Mouse (Mus musculus) embryo, embryonic 9.5 days (tissue): ENCODE measurements around the gene Krtap27-1.

Experiments used
- DNase-seq: peaks from one replicate; pipeline ENCODE4 v3.0.0-alpha.2; 2017; ENCODE audit errors: extremely low spot score

Krtap27-1 gene

DNA sequence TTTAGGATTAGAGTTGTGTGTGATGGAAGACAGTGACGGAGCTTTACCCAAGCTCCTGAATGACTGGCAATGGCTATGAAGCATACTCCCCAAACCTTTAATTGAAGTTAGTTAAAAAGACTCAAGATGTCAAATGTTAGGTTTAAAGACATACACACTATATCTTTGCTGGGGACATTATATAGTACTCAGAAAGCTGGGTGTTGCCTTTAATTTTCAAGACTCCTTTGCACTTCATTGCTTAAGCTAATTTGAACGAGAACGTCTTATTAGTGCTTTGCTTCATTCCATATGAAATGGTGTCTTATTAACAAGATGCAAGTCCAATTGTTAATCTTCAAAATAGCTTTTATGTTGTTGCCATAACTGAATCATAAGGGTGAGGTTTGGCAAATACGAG lies at the start of gene Krtap27-1:
TSS of gene Krtap27-1 (minus strand) at position 101 of the 400 bp plus-strand sequence.
- no peak for DNase-seq

DNA sequence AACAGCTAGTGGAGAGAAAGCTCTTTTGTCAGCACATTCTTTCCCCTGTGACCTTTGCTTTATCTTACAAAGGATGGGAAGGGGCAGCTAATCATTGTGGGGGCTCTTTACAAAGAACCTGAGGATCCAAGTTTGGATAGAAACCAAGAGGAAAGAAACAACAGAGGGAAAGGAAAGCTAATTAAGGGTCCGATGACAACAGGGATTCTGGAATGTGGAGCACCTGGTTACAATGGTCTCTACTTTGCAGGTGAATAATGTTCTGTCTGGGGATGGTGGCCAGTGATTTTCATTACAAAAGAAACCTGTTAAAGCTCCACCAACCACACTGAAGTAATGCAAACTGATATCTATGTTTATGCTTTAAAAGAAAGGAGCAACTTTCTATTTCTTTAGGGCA lies 48.6 kb upstream of the Krtap27-1 start:
- no peak for DNase-seq

DNA sequence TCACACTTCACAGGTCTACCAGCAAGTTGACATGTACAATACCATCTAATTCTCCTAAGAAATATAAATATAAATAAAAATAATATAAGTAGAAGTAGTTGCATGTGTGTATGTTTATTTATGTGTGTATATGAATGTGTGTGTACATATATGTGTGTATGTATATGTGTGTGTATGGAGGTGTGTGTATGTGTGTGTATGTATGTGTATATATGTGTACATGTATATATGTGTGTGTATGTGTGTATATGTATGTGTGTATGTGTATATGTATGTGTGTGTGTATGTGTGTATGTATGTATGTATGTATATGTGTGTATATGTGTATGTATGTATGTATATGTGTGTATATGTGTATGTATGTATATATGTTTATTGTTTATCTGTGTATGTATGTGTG lies 45.1 kb upstream of the Krtap27-1 start:
- DNase-seq = no peak

DNA sequence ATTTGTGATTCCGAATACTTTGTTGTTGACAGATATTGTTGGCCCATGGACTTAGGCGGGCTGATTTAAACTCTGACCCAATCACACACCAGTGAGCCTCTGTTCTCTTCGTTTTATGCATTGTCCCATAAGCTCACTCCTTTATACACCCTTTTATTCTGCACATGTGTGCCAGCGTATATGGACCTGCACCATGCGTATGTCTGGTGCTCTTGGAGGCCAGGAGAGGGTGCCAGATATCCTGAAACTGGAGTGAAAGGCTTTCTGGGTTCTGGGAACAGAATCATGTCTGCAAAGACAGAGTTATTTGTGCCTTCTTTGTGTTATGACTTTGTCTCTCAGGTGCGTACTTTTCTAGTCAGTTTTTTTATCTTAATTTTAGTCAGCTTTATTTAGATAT lies 39.8 kb upstream of the Krtap27-1 start:
- no peak for DNase-seq

DNA sequence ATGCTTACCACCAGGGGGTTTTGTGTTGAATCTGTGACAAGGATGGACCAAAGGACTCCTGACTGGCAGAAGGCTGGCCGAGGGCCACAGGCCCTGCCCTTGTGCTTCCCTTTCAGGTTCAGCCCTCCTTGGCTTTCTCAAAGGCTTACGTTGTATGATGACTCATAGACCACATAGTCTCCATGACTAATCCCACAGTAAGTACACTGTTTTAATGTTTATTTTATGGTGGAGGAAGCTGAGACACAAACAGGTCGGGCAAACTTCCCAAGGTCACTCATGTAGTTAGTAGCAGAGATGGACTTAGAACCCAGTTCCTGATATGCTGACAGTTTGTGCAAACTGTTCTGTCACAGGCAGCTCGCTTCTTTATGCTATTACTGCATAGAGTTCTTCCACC lies 39.3 kb upstream of the Krtap27-1 start:
- DNase-seq = no peak

DNA sequence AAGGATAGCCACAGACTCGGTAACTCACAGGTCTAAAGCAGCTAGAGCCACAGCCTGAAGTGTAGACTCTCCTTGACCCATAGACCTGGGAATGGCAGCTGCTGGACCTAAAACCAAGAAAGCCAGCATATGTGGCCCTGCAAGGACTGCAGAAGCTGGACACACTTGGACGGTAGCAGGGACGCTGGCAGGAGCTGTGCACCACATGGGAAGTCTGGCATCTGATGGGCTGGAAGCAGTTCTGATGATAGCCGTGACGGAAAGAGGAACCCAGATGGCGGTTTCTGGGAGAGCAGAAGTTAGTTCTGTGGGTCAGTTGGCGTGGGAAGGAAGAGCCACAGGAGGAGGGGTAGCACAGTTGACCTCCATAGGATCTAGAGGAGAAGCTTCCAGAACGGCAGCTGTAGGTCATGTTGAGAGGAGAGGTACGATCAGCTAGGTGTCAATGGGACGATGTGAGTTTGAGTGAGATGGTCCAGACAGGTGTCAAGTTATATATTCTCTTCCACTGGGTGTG lies 36.1 kb upstream of the Krtap27-1 start, which contains the start of gene 2310061N02Rik:
TSS of gene 2310061N02Rik (minus strand) at position 467 of the 517 bp plus-strand sequence.
- DNase-seq = no peak

DNA sequence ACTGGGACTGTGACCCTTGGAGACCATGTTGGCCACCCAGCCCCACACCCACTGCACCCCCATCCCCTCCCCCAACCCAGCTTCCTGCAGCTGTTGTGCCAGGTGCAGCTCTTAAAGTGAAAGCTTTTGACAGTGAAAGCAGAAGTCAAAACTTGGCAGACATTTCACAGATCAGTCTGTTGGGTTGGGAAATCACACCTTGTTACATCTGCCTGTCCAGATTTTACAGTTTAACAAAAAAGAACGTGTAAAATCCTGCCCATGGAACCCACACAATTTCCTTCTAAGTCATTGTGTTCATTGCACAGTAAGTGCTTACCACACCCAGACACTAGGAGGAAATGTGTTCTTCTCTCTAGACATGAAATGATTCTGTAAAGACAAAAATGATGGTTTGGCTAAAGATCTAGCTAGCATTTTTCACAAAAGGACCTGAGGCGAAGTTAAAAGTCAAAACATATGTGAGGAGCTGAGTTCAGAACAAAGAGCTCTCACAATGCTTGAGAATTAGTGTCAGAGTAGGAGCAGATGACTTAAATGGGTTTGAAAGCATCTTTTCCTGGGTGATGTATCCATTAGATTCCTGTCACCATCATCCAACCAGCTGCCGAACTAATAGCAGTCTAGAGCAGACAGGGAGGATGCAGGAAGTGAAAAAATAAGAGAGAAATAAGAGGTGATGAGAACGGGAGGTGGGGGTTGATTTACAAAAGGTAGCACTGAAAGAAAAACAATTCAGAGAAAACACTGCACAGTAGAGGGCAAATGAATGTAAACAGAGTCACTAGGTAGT lies 29.8 kb upstream of the Krtap27-1 start:
- no peak for DNase-seq

DNA sequence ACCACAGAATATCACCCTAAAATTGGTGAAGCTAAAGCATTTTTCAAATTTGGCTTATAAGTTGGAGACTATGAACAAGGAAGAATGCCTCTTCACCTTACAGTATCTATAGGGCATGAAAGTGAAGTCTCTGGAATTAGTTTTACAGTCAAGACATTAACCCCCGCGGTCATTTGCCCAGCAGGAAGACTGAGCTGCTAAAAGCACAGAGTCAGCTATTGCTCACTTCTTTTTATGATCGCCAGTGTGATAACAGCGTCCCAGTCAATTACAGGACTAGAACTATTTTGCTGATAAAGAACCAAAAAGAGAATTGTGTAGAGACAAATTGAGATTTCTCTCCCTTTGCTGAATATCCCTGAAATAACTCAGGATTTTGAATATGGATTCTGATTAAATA lies 24.8 kb upstream of the Krtap27-1 start:
- no peak for DNase-seq

DNA sequence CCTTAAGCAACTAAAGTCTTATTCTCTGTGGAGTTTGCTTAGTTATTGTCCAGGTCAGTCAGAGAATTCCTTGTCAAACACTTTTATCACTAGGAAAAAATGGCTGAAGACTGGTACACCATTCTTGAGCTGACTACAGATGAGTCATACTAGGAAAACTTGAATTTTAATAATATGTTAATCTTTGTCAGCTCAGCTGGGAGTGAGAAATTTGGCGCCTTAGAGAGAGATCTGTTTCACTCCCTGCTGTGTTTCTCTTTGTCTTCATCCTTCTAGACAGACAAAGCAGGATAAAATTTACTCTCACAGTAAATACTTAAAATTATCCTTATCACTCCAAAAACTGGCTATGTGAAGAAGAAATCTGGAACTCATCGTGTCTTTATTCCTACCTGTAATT lies 9.8 kb upstream of the Krtap27-1 start:
- DNase-seq = no peak

DNA sequence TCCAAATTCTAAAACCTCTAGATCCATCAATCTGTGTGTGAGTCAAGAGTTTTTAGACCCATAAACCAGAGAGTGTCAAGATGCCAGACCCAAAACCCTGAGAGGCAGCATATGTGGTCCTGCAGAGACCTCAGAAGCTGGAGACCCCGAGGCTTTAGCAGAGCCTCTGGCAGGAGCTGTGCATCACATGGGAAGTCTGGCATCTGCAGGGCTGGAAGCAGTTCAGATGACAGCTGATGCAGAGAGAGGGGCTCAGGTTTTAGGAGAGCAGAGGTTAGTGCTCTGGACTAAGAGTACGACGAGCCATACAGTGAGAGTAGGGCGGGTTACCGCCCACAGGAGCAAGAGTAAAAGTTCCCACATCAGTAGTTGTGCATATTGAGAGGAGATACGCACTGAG lies 7.6 kb upstream of the Krtap27-1 start:
- DNase-seq = no peak

DNA sequence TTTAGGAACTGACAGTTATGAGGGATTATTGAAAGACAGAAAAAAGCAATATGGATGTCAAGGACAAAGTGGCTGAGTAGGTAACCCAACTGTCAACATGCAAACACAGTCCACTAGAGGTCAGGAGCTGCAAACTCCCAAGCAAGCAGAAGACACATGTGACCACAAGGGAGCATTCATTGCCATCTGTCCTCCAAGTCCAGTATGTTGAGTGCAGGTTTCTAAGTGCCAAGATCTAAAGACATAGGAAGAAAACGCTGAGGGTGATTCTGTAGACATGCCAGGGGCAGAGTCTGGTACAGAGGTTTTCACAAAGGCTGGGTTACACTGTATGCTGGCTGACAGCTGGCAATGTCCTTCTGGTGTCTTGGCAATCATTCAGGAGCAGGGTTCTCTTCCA lies 14.0 kb downstream of the Krtap27-1 start:
- DNase-seq = no peak

DNA sequence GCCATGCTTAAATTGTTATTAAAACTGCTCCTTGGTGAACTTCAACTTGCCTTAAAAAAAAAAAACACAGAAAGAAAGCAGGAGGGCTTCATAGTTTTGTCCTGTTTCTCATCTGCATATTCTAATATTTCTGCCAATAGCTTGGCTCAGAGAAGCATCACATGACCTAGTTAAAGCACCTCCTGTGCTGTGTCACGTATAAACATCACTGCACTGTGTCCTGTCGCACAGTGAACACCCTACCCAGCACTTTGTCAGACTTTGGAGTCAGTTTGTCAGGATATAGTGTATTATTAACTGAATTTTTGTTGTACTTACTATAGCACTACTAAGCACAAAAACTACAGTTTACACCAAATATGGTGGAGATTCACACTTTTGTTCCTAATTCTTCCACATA lies 19.5 kb downstream of the Krtap27-1 start:
- DNase-seq = no peak

DNA sequence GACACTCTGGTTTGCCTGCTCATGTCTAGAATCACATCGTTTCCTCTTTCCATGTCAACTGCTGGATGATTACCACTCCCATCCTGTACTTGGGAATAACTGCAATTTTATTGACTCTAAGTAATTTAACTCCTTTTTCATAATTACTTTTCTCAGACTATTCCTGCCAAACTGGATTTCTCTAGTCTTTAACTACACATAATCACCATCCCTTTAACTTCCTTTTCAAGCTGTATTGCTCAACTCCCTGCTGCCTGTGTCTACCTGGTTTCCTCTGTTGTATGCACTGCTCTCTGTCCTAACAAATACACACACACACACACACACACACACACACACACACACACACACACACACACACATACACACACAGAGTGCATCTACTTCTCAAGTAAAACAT lies 20.4 kb downstream of the Krtap27-1 start:
- DNase-seq = no peak

DNA sequence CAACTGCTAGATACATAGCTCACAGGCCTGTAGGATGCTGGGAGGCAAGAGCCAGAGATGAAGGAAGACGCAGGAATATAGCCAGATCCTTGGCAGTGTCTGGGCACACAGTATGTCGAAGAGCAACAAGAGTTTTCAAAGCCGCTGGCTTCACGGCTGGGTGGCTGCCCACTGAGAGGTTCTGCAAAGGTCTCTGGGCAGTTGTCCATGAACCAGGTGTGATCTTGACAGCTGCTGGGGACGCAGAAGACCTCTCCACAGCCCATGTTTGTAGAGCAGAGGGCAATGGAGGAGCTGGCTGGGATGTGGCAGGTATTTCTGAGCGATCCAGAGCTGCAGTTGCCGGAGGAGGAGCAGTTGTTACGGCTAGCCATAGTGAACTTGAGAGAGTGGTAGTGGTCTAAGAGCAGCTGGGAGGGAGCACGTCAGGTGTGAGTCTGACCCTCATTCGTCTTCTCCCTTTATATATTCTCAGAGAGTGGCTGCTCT lies 24.1 kb downstream of the Krtap27-1 start, which contains the start of gene Krtap26-1:
TSS of gene Krtap26-1 (minus strand) at position 439 of the 489 bp plus-strand sequence.
- DNase-seq = no peak

DNA sequence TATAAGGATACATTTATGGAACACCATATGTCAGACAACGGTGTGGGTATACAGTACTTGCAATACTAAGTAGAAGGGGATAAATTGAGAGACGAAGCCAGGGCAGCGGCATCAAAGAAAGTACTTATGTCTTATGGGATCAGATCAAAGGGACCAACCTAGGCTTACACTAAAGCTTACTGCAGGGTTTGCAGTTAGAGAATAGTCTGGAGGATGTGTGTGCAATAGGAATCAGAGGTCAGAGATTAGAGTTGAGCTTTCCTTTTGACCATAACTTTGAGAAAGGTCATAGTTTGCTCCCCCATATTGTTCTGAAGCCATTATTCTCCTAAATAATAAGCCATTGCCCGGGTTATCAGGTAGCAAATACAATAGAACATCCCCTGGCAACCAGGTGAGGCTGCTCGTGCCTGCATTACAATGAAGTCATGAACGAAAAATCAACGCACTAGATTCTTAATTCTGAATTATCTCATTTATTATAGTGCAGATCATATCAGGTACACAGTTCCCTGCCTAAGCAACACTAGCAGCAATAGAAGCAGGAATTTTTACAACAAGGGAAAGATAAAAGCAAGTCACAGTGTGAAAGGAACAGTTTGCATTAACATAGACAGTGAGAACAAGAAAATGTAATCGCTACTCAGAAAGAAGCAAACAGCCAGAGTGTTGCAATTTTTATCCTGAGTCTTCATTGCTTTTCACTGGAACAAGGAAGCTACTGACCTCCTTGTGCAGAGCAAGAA lies 24.9 kb downstream of the Krtap27-1 start:
- DNase-seq = no peak

DNA sequence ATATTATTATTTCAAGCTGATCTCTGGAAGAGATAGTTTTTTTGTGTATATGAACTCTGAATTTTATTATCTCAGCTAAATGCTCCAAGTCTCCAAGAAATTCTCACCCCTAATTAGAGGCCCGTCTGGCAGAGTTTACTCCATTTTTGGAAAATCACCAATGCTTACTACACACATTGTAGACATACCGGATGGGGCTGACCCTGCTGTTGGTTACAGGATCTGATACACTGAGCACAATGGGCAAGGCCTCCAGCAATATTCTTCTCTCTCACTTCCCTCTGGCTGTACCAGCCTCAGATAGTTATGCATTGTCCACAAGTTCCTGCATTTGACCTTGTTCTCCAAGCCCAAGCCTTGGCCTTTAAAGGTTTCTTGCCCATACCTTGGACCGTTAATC lies 31.4 kb downstream of the Krtap27-1 start:
- DNase-seq = no peak

DNA sequence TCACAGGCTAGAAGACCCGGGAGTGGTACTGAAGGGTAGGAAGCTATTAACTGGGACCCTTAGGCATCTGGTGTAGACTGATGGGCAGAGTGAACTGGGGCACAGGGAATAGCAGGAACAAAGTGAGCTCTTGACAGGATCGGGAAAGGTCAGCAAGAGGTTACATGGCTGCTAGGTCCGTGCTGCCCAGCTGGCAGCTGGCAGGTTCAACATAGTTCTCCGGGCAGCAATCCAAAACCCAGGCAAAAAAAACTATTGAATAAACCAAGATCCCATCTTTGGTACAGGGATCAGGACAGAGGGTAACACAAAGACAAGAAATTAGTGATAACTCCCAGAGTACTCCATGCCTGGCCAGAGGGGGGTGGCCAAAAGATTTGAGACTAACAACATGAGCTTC lies 36.3 kb downstream of the Krtap27-1 start:
- peak; percentile 7 for DNase-seq

DNA sequence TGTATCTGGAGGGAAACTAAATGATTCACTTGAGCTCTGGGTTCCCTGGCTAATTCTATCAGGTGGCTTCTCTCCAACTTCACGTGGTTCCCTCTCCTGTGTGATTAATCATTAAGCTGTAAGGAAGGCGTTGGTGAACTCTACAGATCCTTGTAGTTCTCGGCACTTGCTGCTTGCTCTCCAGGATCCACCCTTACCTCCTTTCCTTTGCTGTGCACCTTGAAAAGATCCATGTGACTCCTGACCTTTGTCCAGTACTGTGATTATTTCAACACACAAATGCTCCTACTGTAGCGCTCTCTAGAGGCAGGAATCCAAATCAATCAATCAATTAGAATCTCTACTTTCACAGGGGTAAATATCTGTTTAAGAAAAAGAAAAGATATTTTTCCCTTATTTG lies 40.0 kb downstream of the Krtap27-1 start:
- DNase-seq = no peak

DNA sequence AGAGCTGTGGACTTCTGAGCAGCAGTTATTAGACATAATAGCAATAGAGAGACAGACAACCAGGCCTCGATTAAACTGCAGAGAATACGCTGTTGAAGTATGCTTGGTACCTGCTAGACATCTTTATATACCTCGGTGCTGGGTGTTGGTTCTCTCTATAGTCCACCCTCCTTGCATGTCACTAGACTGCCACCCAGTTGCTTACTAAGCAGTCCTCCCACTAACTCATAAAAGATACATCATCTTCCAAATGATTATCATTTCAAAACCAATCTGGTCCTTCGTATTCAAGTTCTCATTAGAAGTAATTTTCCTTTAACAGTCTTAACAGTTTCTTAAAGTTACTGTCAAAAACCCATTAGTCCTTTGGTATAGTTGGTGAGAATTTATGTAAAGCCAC lies 43.9 kb downstream of the Krtap27-1 start, which contains the start of gene 2310079G19Rik:
TSS of gene 2310079G19Rik (minus strand) at position 101 of the 400 bp plus-strand sequence.
- no peak for DNase-seq
